Mouse (Mus musculus) myocyte (in vitro differentiated cells): ENCODE data around the gene Ndufs8. TPM values are rescaled to one million over a fixed set of nuclear protein-coding genes. Genes with fewer than 3 reads are reported as not detected.

Experiments
- H3K27me3 ChIP-seq: one replicate; pipeline ENCODE4 v1.6.1; 2011; ENCODE audit not compliant: control insufficient read depth, insufficient read depth, insufficient read length
- H3K36me3 ChIP-seq: one replicate; pipeline ENCODE4 v1.6.1; 2011; ENCODE audit not compliant: control insufficient read depth, insufficient read depth
- H3K4me2 ChIP-seq: one replicate; pipeline ENCODE4 v1.6.1; 2011; ENCODE audit warnings: low read depth, control low read depth
- H3K4me3 ChIP-seq: one replicate; pipeline ENCODE4 v1.5.1; 2011; ENCODE audit warnings: mild to moderate bottlenecking, control low read depth, moderate library complexity
- H3K79me2 ChIP-seq: one replicate; pipeline ENCODE4 v1.6.1; 2011; ENCODE audit not compliant: control insufficient read depth, insufficient read depth
- H3ac ChIP-seq: one replicate; pipeline ENCODE4 v1.6.1; 2011; ENCODE audit not compliant: control insufficient read depth, insufficient read length
- CEBPB ChIP-seq: IDR thresholded peaks from 2 replicates; pipeline ENCODE4 v1.6.1; 2011; ENCODE audit warnings: mild to moderate bottlenecking, moderate library complexity; ENCODE audit not compliant: poor library complexity, insufficient read depth, severe bottlenecking
- E2F4 ChIP-seq: IDR thresholded peaks from one replicate; pipeline ENCODE4 v1.6.1; 2011; ENCODE audit warnings: mild to moderate bottlenecking, control low read depth, moderate library complexity; ENCODE audit not compliant: insufficient read depth
- MAX ChIP-seq: IDR thresholded peaks from one replicate; pipeline ENCODE4 v1.6.1; 2011; ENCODE audit warnings: low read depth, mild to moderate bottlenecking, control low read depth
- MYOD1 ChIP-seq, 3 experiments: IDR thresholded peaks; one replicate each; pipeline ENCODE4 v1.6.1; 2011; ENCODE audit warnings: control low read depth in 2 of 3, low read depth in 2 of 3, mild to moderate bottlenecking in 2 of 3, moderate library complexity in 1 of 3; ENCODE audit not compliant: insufficient read length in 2 of 3, control insufficient read depth in 1 of 3
- MYOG ChIP-seq, 3 experiments: IDR thresholded peaks; one replicate each; pipeline ENCODE4 v1.6.1; 2011; ENCODE audit warnings: control low read depth in 2 of 3, low read depth in 2 of 3, mild to moderate bottlenecking in 2 of 3; ENCODE audit not compliant: insufficient read length in 2 of 3, control insufficient read depth in 1 of 3, insufficient read depth in 1 of 3
- POLR2A ChIP-seq: IDR thresholded peaks from one replicate; pipeline ENCODE4 v1.6.1; 2011; ENCODE audit warnings: low read depth, mild to moderate bottlenecking, control low read depth, moderate library complexity; ENCODE audit not compliant: insufficient read length
- POLR2AphosphoS2 ChIP-seq: IDR thresholded peaks from one replicate; pipeline ENCODE4 v1.6.1; 2011; ENCODE audit warnings: low read depth, control low read depth; ENCODE audit not compliant: insufficient read length
- REST ChIP-seq: IDR thresholded peaks from one replicate; pipeline ENCODE4 v1.6.1; 2011; ENCODE audit warnings: mild to moderate bottlenecking, control low read depth, moderate library complexity; ENCODE audit not compliant: insufficient read depth, insufficient read length
- SRF ChIP-seq: IDR thresholded peaks from one replicate; pipeline ENCODE4 v1.6.1; 2011; ENCODE audit warnings: low read depth; ENCODE audit not compliant: control insufficient read depth, insufficient read length
- TCF12 ChIP-seq: IDR thresholded peaks from one replicate; pipeline ENCODE4 v1.6.1; 2011; ENCODE audit warnings: mild to moderate bottlenecking, control low read depth; ENCODE audit not compliant: poor library complexity, insufficient read depth, severe bottlenecking
- TCF3 ChIP-seq: IDR thresholded peaks from one replicate; pipeline ENCODE4 v1.6.1; 2011; ENCODE audit warnings: low read depth, control low read depth; ENCODE audit not compliant: insufficient read length
- USF1 ChIP-seq: IDR thresholded peaks from one replicate; pipeline ENCODE4 v1.6.1; 2011; ENCODE audit warnings: low read depth, mild to moderate bottlenecking, control low read depth, moderate library complexity
- polyA plus RNA-seq: library from polyadenylated mRNA; unstranded; fragments of >200 nt; fragmentation: generic; extraction: Trizol; gene quantifications from one replicate; pipeline ENCODE4 v1.2.1, GENCODE M21; 2012; ENCODE audit warnings: missing spikeins

Ndufs8 gene
- polyA plus RNA-seq, 1 experiment: 482 TPM

DNA sequence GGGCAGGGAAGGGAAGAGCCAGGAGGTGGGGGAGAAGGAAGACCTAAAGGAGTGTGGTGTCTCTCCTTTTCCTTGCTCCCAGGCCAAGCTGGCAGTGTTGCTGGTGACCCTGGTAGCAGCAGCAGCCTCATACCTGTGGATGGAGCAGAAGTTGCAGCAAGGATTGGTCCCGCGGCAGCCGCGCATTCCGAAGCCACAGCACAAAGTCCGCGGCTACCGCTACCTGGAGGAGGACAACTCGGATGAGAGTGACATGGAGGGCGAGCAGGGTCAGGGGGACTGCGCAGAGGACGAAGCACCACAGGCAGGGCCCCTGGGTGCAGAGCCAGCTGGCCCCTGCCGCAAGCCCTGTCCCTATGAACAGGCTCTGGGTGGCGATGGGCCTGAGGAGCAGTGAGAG lies 36.0 kb upstream of the Ndufs8 start:
- TF ChIP-seq TCF3 (no peak), REST (no peak), USF1 (no peak), E2F4 (no peak), MAX (no peak), CEBPB (no peak), SRF (no peak), TCF12 (no peak), POLR2AphosphoS2 (no peak), POLR2A (no peak), MYOG (IDR thresholded peaks at IDR 0.05; ENCODE audit: control insufficient read depth in 1 of 3, insufficient read depth in 1 of 3, insufficient read length in 2 of 3, low read depth in 2 of 3) (no peak)
- Histone ChIP-seq H3K4me2 (no peak overlapping the region), H3ac (no peak overlapping the region), H3K79me2 (no peaks in the 10 kb centered on the region), H3K27me3 (no peaks in the 10 kb centered on the region), H3K4me3 (no peak overlapping the region), H3K36me3 (no peaks in the 10 kb centered on the region)

DNA sequence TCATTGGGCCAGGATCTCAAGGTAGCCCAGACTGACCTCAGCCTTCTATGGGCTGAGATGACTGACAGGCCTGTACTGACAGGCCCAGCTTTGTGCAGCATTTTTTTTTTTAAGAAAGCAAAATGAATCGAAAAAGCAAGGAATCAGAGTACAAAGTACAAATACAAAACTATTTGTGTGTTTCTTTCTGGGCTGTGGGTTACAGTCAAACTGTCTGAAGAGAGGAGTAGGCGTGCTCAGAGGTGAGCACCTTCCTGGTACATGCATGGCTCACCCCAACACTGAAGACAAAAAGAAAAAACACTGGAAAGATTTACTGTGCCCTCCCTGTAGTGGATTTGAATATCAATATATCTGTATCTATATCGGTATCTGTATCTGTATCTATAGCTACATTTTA lies 35.2 kb upstream of the Ndufs8 start:
- TF ChIP-seq REST (no peak), TCF12 (no peak), POLR2AphosphoS2 (no peak), USF1 (no peak), CEBPB (no peak), E2F4 (no peak), MYOG (IDR thresholded peaks at IDR 0.05; ENCODE audit: control insufficient read depth in 1 of 3, insufficient read depth in 1 of 3, insufficient read length in 2 of 3, low read depth in 2 of 3) (no peak), MAX (no peak), MYOD1 (IDR thresholded peaks at IDR 0.05; ENCODE audit: control insufficient read depth in 1 of 3, insufficient read length in 2 of 3, low read depth in 2 of 3) (no peak), POLR2A (no peak), SRF (no peak), TCF3 (no peak)

DNA sequence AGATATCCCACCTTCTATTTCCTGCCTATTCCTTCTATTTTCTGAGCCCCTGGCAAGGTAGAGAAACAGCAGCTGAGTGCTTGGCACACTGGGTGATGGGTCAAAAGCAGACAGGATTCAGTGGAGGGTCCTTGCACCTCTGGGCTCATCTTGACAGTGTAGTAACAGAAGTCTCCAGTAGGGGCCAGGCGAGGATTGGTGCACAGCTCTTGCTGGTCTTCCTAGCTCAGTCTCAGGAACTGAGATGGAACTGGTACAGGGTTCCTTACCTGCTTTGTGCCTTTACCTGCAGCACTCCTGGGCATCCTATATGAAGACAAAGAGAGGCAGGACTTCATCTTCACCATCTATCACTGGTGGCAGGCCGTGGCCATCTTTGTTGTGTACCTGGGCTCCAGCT lies 34.1 kb upstream of the Ndufs8 start:
- Histone ChIP-seq H3K27me3 (no peaks in the 10 kb centered on the region), H3K4me3 (no peak overlapping the region), H3K4me2 (no peak overlapping the region), H3ac (no peak overlapping the region), H3K79me2 (no peaks in the 10 kb centered on the region), H3K36me3 (no peaks in the 10 kb centered on the region)
- TF ChIP-seq TCF12: no peak
- TF ChIP-seq REST: no peak
- TF ChIP-seq MYOG (IDR thresholded peaks at IDR 0.05; ENCODE audit: control insufficient read depth in 1 of 3, insufficient read depth in 1 of 3, insufficient read length in 2 of 3, low read depth in 2 of 3): no peak
- TF ChIP-seq POLR2A: no peak
- TF ChIP-seq TCF3: no peak
- no peak for TF ChIP-seq MAX
- TF ChIP-seq POLR2AphosphoS2: no peak
- no peak for TF ChIP-seq CEBPB
- no peak for TF ChIP-seq USF1
- no peak for TF ChIP-seq E2F4
- no peak for TF ChIP-seq MYOD1 (IDR thresholded peaks at IDR 0.05; ENCODE audit: control insufficient read depth in 1 of 3, insufficient read length in 2 of 3, low read depth in 2 of 3)
- TF ChIP-seq SRF: no peak

More for the DNA sequence above, 35.2 kb upstream of the Ndufs8 start:
- Histone ChIP-seq H3K36me3 (no peaks in the 10 kb centered on the region), H3ac (no peak overlapping the region), H3K79me2 (no peaks in the 10 kb centered on the region), H3K27me3 (no peaks in the 10 kb centered on the region), H3K4me2 (no peak overlapping the region), H3K4me3 (no peak overlapping the region)

DNA sequence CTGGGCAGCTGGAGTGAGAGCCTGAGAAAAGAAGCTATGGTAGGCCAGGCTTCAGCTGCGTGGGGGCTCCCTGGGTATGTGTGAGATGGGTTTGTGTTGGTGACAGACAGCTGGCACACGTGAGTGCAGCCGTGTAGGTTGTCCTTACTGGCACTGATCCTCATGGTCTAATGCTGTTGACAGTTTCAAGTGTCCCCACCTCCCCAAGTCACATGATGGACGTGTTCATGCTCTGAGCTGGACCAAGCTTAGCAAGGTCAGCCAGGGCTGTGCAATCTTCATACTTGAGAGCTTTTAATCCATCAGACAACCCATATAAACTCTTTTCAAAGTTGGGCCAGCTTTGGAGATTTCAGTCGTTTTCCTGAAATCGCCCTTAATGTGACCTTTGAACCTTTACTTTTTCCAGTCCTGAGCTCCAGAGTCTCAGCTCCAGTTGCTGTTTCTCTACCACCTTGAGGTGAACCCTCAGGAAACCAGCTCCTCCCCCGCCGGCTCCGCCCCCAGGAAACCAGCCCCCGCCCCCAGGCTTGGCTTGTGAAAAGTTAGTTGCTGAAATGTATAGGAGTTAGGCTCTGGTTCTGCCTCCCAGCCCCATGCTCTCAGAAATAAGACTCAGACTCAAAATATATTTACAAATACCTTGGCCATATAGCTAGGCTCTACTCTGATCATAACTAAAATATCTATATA lies 33.4 kb upstream of the Ndufs8 start:
- H3K4me2 ChIP-seq: no peak overlapping the region
- H3K36me3 ChIP-seq: no peaks in the 10 kb centered on the region
- H3K27me3 ChIP-seq: no peaks in the 10 kb centered on the region
- H3ac ChIP-seq: no peak overlapping the region
- H3K4me3 ChIP-seq: no peak overlapping the region
- no peaks in the 10 kb centered on the region for H3K79me2 ChIP-seq
- TF ChIP-seq REST (no peak), TCF12 (no peak), SRF (no peak), E2F4 (no peak), TCF3 (no peak), MYOD1 (IDR thresholded peaks at IDR 0.05; ENCODE audit: control insufficient read depth in 1 of 3, insufficient read length in 2 of 3, low read depth in 2 of 3) (no peak), POLR2A (no peak), MAX (no peak), POLR2AphosphoS2 (no peak), USF1 (no peak), MYOG (IDR thresholded peaks at IDR 0.05; ENCODE audit: control insufficient read depth in 1 of 3, insufficient read depth in 1 of 3, insufficient read length in 2 of 3, low read depth in 2 of 3) (no peak), CEBPB (no peak)
